Mouse (Mus musculus): ENCODE measurements around the gene Olfr173. TPM values are rescaled to one million over a fixed set of nuclear protein-coding genes. Genes with fewer than 3 reads are reported as not detected.

Gene Olfr173
- not detected for total RNA-seq (2021)

DNA sequence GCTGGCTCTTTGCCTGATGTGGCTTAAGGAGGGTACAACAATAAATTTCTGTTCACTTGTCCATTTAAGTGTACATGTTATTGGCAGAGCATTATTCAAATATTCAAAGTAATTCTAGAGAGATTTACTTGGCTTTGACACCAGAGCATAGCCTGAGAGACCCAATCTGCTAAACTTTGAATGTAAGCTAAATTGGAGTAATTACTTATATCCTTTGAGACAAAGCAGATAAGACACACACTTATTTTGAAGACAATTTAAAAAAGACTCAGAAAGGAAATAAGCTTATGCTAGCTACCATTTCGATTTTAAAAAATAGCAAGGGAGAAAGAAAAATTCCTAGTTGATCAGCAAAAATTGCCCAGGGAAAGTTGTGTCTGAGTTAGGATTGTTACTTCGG lies at the start of gene Olfr173:
Gene Olfr173 (minus strand): TSS at position 101 of the 400 bp plus-strand sequence.
- intact Hi-C loops (cut with DNase I): no loop called here

DNA sequence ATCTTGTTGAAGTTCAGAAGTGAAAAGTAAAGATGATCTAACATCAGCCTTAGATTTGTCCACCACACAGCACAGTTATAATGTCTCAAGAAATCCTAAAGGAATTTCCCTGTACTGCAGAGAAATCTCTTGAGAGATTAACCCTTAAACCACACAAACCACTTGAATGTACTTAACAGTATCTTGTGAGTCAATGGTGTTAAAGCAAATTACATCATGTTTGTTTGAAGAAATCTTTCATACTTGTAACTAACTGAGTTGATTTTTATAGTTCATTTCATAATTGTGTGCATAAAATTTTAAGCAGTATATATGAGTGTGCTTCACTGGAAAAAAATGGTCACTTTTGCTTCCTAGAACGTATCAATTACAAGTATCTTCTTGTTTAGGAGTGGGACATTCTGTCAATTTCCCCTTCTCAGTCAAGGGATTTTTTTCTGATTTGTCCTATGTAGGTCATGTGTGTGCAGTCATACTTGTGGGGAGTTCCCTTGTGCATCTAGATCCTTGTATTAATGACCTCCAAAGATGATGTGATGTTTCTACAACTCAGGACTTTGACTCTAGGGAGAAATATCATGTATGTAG lies 26.8 kb upstream of the Olfr173 start, which contains the start of gene Olfr175-ps1:
Gene Olfr175-ps1 (minus strand): TSS at position 51 of the 588 bp plus-strand sequence.
- no peak for DNase-seq (ENCODE audit: extremely low spot score in 1 of 2, low spot score in 2 of 2)
- intact Hi-C loops (cut with DNase I): no loop called here

More for the DNA sequence above, at the start of gene Olfr173:
- no peak for DNase-seq (ENCODE audit: extremely low spot score in 1 of 2, low spot score in 2 of 2)

DNA sequence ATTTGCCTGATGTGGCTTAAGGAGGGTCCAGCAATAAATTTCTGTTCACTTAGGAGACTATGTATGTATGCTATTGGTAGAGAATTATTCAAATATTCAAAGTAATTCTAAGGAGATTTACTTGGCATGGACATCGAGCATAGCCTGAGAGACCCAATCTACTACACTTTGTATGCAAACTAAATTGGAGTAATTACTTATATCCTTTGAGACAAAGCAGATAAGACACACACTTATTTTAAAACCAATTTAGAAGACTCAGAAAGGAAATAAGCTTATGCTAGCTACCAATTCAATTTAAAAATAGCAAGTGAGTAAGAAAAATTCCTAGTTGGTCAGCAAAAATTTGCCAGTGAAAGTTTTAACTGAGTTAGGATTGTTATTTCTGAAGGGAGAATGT lies 37.0 kb downstream of the Olfr173 start, which contains the start of gene Olfr172:
Gene Olfr172 (minus strand): TSS at position 101 of the 400 bp plus-strand sequence.
- no peak for DNase-seq (ENCODE audit: extremely low spot score in 1 of 2, low spot score in 2 of 2)
- intact Hi-C loops (cut with DNase I): no loop called here

DNA sequence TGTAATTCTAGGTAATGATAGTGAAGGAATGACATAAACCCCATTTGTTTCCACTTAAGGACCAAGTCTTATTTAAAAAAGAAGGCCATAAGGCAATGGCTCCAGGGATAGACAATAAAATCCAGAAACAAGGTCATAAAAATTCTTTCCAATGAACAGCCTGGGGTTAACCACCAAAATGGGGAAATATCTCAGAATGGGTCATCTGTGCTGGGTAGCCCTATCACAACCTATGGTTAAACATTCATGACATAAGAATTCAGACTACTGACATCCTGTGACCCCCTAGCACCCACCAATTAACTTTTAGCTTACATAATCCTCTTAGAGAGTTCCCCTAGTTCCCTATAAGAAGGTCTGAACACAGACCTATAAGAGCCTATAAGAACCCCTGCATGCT lies 43.9 kb downstream of the Olfr173 start:
- intact Hi-C loops (cut with DNase I): no loop called here
- no peak for DNase-seq (ENCODE audit: extremely low spot score in 1 of 2, low spot score in 2 of 2)

DNA sequence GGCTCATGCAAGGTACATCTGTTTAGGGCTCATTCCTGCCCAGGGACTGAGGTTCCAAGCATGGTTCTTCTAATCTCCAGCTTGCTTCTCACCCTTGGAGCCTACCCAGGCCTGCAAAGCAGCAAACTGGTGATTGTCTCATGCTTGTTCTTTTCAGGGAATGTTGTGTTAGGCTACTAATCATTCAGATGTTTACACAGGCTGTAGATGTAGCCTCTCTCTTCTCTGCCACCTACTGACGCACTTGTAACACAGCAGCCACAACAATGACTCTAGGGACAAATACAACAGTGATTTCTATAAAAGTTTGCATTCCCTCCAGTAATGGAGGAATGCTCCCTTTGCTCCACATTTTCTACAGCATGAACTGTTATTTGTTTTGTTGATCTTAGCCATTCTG lies 48.8 kb downstream of the Olfr173 start:
- intact Hi-C loops (cut with DNase I): no loop called here
- DNase-seq (ENCODE audit: extremely low spot score in 1 of 2, low spot score in 2 of 2): no peak

DNA sequence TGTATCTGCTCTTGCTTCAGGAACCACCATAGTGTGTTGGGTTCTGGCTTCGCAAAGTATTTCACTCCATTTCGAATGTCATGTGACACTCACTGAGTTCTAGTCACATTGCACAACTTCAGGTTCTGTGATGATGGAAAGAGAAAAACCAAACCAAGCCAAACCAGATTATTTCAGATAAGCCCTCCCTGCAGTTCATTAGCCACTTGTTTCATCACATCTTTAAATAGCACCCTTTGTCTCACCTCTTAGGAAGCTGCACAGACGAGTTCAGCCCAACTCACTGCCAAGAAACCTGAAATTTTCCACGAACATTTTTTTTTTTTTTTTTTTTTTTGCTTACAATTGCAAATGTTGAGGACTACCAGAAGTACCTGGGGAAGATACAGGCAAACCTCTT lies 53.4 kb downstream of the Olfr173 start:
- intact Hi-C loops (cut with DNase I): no loop called here
- DNase-seq (ENCODE audit: extremely low spot score in 1 of 2, low spot score in 2 of 2): no peak

Small RNA genes within 50 kb of the gene (microRNA-seq; reads per million reads assigned to microRNA genes)
- gene Gm27564: not detected

Other genes with a start within 250 kb of the Olfr173 start
- not detected for gene Gm813, start 183.3 kb downstream of the Olfr173 start, total RNA-seq (2021)
- not detected for gene E330017A01Rik, start 161.5 kb downstream of the Olfr173 start, total RNA-seq (2021)
- 10 to 100 TPM; 27.7 to 28.9 TPM for gene Cpox, start 130.0 kb downstream of the Olfr173 start, total RNA-seq (2021)
- gene Gpr15, start 81.2 kb downstream of the Olfr173 start, total RNA-seq (2021): not detected
- gene Cldnd1, start 72.4 kb downstream of the Olfr173 start, total RNA-seq (2021): 100 to 1,000 TPM; 119 to 122 TPM
- gene Olfr172, start 37.1 kb downstream of the Olfr173 start, total RNA-seq (2021): not detected
- not detected for gene Olfr175-ps1, start 26.5 kb upstream of the Olfr173 start, total RNA-seq (2021)
- not detected for gene Olfr177, start 74.5 kb upstream of the Olfr173 start, total RNA-seq (2021)
- gene Olfr178, start 91.8 kb upstream of the Olfr173 start, total RNA-seq (2021): not detected
- not detected for gene Olfr181, start 128.5 kb upstream of the Olfr173 start, total RNA-seq (2021)
- not detected for gene Olfr180, start 129.1 kb upstream of the Olfr173 start, total RNA-seq (2021)
- gene Olfr183, start 195.1 kb upstream of the Olfr173 start, total RNA-seq (2021): not detected
- not detected for gene Olfr186, start 230.0 kb upstream of the Olfr173 start, total RNA-seq (2021)
- gene Olfr187, start 239.5 kb upstream of the Olfr173 start, total RNA-seq (2021): not detected

Measured in left cerebral cortex, postnatal 10 days (tissue).